Mouse (Mus musculus) limb, embryonic 11.5 days (tissue): ENCODE results near the gene Prkn. TPM values are rescaled to one million over a fixed set of nuclear protein-coding genes. Genes with fewer than 3 reads are reported as not detected.

Experiments
- ATAC-seq: fragments of 200-750 bp; cut with Nextera tagmentation; 2 replicates; pipeline ENCODE4 v1.8.0; 2017; ENCODE audit warnings: low read depth; ENCODE audit not compliant: insufficient number of reproducible peaks, low FRiP score, low TSS enrichment
- DNase-seq: peaks from one replicate; pipeline ENCODE4 v3.0.0-alpha.2; 2015; ENCODE audit warnings: low spot score
- H3K27ac ChIP-seq: fragments of 300-500 bp; sonication (generic); replicated peaks from 2 replicates; pipeline ENCODE4 v1.5.1; 2014; ENCODE audit warnings: low read depth, mild to moderate bottlenecking, low read length
- H3K27me3 ChIP-seq: fragments of 300-500 bp; sonication (generic); 2 replicates; pipeline ENCODE4 v1.6.1; 2014; ENCODE audit warnings: mild to moderate bottlenecking, low read length, mixed read lengths; ENCODE audit not compliant: control insufficient read depth, insufficient read depth
- H3K36me3 ChIP-seq: fragments of 300-500 bp; sonication (generic); 2 replicates; pipeline ENCODE4 v1.6.1; 2014; ENCODE audit warnings: mild to moderate bottlenecking, low read length, moderate library complexity, mixed read lengths; ENCODE audit not compliant: control insufficient read depth, insufficient read depth
- H3K4me1 ChIP-seq: fragments of 300-500 bp; sonication (generic); 2 replicates; pipeline ENCODE4 v1.6.1; 2014; ENCODE audit warnings: low read length, mixed read lengths; ENCODE audit not compliant: control insufficient read depth, insufficient read depth
- H3K4me2 ChIP-seq: fragments of 300-500 bp; sonication (generic); 2 replicates; pipeline ENCODE4 v1.6.1; 2014; ENCODE audit warnings: low read depth, mild to moderate bottlenecking, moderate library complexity; ENCODE audit not compliant: severe bottlenecking
- H3K4me3 ChIP-seq: fragments of 300-500 bp; sonication (generic); 2 replicates; pipeline ENCODE4 v1.5.1; 2014; ENCODE audit warnings: low read depth, low read length
- H3K9ac ChIP-seq: fragments of 300-500 bp; sonication (generic); 2 replicates; pipeline ENCODE4 v1.6.1; 2014; ENCODE audit warnings: mild to moderate bottlenecking, low read length
- H3K9me3 ChIP-seq: fragments of 300-500 bp; sonication (generic); 2 replicates; pipeline ENCODE4 v1.6.1; 2016; ENCODE audit warnings: low read length; ENCODE audit not compliant: control insufficient read depth
- WGBS: fragments of 180-500 bp; shearing (Covaris S2); extraction: QIAGEN DNeasy Blood & Tissue Kit; methylation state at CpG from one replicate; pipeline ENCODE4 v1.1.7; 2014; 5-methylcytosine and 5-hydroxymethylcytosine counted together
- polyA plus RNA-seq: library from polyadenylated mRNA; unstranded; fragments of >200 nt; fragmentation: Nextera tagmentation; extraction: Ambion mirVana; gene quantifications from 2 replicates; pipeline ENCODE4 v1.2.1, GENCODE M21; 2014

The Prkn gene
- polyA plus RNA-seq, 1 experiment from 2014 or later, result 1.2 TPM

- 90% methylated on average over 7 of the region's 7 CpGs for WGBS
- no peak for ATAC-seq
- H3K9me3 ChIP-seq, result no peaks in the 10 kb centered on the region
- H3K4me3 ChIP-seq, result no peak overlapping the region
- H3K9ac ChIP-seq, result no peak overlapping the region
- H3K4me2 ChIP-seq, result no peak overlapping the region
- no peaks in the 10 kb centered on the region for H3K27me3 ChIP-seq
- no peak for DNase-seq
- H3K36me3 ChIP-seq, result no peaks in the 10 kb centered on the region
- no peaks in the 10 kb centered on the region for H3K4me1 ChIP-seq
- H3K27ac ChIP-seq, result no peak overlapping the region
Observed at GRCm38 (mm10) chr17:11516165-11516564, 676.0 kb downstream of the Prkn start.

- WGBS, result 51% methylated on average over 3 of the region's 3 CpGs
- no peak for ATAC-seq
- H3K27me3 ChIP-seq, result no peaks in the 10 kb centered on the region
- no peaks in the 10 kb centered on the region for H3K4me1 ChIP-seq
- no peaks in the 10 kb centered on the region for H3K9me3 ChIP-seq
- H3K36me3 ChIP-seq, result no peaks in the 10 kb centered on the region
- H3K4me3 ChIP-seq, result no peak overlapping the region
- no peak overlapping the region for H3K9ac ChIP-seq
- no peak overlapping the region for H3K27ac ChIP-seq
- no peak overlapping the region for H3K4me2 ChIP-seq
- DNase-seq, result no peak
Observed at GRCm38 (mm10) chr17:11532066-11532465, 691.9 kb downstream of the Prkn start.

- H3K4me2 ChIP-seq, result no peak overlapping the region
- DNase-seq (no peak), ATAC-seq (no peak)
- H3K9ac ChIP-seq, result no peak overlapping the region
- no peaks in the 10 kb centered on the region for H3K4me1 ChIP-seq
- no peak overlapping the region for H3K4me3 ChIP-seq
- no peaks in the 10 kb centered on the region for H3K36me3 ChIP-seq
- WGBS, result 49% methylated on average over 2 of the region's 2 CpGs
- no peaks in the 10 kb centered on the region for H3K9me3 ChIP-seq
- H3K27ac ChIP-seq, result no peak overlapping the region
- H3K27me3 ChIP-seq, result no peaks in the 10 kb centered on the region
Observed at GRCm38 (mm10) chr17:11532748-11533147, 692.6 kb downstream of the Prkn start.

- Histone ChIP-seq H3K9me3 (no peaks in the 10 kb centered on the region), H3K27ac (no peak overlapping the region), H3K4me3 (no peak overlapping the region), H3K4me2 (no peak overlapping the region), H3K9ac (no peak overlapping the region), H3K36me3 (no peaks in the 10 kb centered on the region), H3K27me3 (no peaks in the 10 kb centered on the region), H3K4me1 (no peaks in the 10 kb centered on the region)
- WGBS, result 60% methylated on average over 1 of the region's 1 CpGs
- ATAC-seq (no peak), DNase-seq (no peak)
Observed at GRCm38 (mm10) chr17:11533835-11534234, 693.7 kb downstream of the Prkn start.

- Histone ChIP-seq H3K36me3 (no peaks in the 10 kb centered on the region), H3K9me3 (no peaks in the 10 kb centered on the region), H3K4me2 (no peak overlapping the region), H3K27me3 (no peaks in the 10 kb centered on the region), H3K4me1 (no peaks in the 10 kb centered on the region), H3K27ac (no peak overlapping the region), H3K9ac (no peak overlapping the region), H3K4me3 (no peak overlapping the region)
- WGBS, result 91% methylated on average over 7 of the region's 7 CpGs
- no peak for DNase-seq
- ATAC-seq, result no peak
Observed at GRCm38 (mm10) chr17:11538826-11539225, 698.6 kb downstream of the Prkn start.

GRCm38 (mm10) chr17:11541928-11542623 lies 701.9 kb downstream of the Prkn start:
- Histone ChIP-seq H3K27me3 (no peaks in the 10 kb centered on the region), H3K9me3 (no peaks in the 10 kb centered on the region), H3K9ac (no peak overlapping the region), H3K36me3 (no peaks in the 10 kb centered on the region), H3K27ac (no peak overlapping the region), H3K4me3 (no peak overlapping the region), H3K4me1 (no peaks in the 10 kb centered on the region), H3K4me2 (no peak overlapping the region)
- ATAC-seq (no peak), DNase-seq (no peak)
- 82% methylated on average over 4 of the region's 4 CpGs for WGBS

GRCm38 (mm10) chr17:11550562-11550961 lies 710.4 kb downstream of the Prkn start:
- Histone ChIP-seq H3K27me3 (no peaks in the 10 kb centered on the region), H3K4me3 (no peak overlapping the region), H3K4me1 (no peaks in the 10 kb centered on the region), H3K9ac (no peak overlapping the region), H3K27ac (no peak overlapping the region), H3K36me3 (no peaks in the 10 kb centered on the region), H3K4me2 (no peak overlapping the region), H3K9me3 (no peaks in the 10 kb centered on the region)
- WGBS, result 87% methylated on average over 5 of the region's 5 CpGs
- DNase-seq, result no peak
- no peak for ATAC-seq

- WGBS, result 94% methylated on average over 6 of the region's 6 CpGs
- Histone ChIP-seq H3K27me3 (no peaks in the 10 kb centered on the region), H3K9me3 (no peaks in the 10 kb centered on the region), H3K4me1 (no peaks in the 10 kb centered on the region), H3K36me3 (no peaks in the 10 kb centered on the region), H3K9ac (no peak overlapping the region), H3K4me3 (no peak overlapping the region), H3K4me2 (no peak overlapping the region), H3K27ac (no peak overlapping the region)
- ATAC-seq (no peak), DNase-seq (no peak)
Observed at GRCm38 (mm10) chr17:11565681-11566080, 725.5 kb downstream of the Prkn start.

- ATAC-seq, result no peak
- Histone ChIP-seq H3K27me3 (no peaks in the 10 kb centered on the region), H3K36me3 (no peaks in the 10 kb centered on the region), H3K9me3 (no peaks in the 10 kb centered on the region), H3K4me3 (no peak overlapping the region), H3K9ac (no peak overlapping the region), H3K4me2 (no peak overlapping the region), H3K4me1 (no peaks in the 10 kb centered on the region), H3K27ac (no peak overlapping the region)
- DNase-seq, result no peak
- 59% methylated on average over 8 of the region's 8 CpGs for WGBS
Observed at GRCm38 (mm10) chr17:11570392-11570791, 730.2 kb downstream of the Prkn start.
